Mouse (Mus musculus) yolk sac, embryonic 10.5 days (tissue): ENCODE measurements around the gene Shisa5.

Experiments used
- DNase-seq: peaks from one replicate; pipeline ENCODE4 v3.0.0-alpha.2; 2017; ENCODE audit warnings: low spot score

The Shisa5 gene

DNA sequence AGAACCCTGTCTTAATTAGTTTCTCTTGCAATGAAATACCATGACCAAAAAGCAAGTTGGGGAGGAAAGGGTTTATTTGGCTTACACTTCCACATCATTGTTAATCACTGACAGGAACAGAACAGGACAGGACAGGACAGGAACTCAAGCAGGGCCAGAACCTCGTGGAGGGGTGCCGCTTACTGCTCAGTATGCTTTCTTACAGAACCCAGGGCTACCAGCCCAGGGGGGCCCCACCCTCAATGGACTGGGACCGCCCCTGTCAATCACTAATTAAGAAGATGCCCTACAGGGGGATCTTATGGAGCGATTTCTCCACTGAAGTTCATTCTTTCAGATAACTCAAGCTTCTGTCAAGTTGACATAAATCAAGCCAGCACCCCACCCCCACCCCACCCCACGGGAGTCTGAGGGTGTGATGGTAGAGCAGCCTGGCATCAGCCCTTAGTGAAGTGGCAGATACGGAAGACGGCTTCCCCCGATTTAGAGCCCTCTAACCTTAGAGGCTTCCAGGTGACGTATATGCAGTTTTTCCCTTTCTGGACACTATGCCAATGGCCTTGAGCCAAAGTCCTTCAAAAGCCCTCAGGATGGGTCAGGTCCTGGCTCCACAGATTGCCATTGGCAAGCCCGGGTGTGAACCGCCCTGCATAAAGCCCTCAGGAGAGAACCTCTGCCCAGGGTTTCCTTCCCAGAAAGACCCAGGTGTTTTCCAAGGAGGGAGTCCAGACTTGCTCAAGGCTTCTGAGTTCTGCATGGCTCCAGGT lies 55.6 kb downstream of the Shisa5 start:
- DNase-seq = peak; percentile 36

DNA sequence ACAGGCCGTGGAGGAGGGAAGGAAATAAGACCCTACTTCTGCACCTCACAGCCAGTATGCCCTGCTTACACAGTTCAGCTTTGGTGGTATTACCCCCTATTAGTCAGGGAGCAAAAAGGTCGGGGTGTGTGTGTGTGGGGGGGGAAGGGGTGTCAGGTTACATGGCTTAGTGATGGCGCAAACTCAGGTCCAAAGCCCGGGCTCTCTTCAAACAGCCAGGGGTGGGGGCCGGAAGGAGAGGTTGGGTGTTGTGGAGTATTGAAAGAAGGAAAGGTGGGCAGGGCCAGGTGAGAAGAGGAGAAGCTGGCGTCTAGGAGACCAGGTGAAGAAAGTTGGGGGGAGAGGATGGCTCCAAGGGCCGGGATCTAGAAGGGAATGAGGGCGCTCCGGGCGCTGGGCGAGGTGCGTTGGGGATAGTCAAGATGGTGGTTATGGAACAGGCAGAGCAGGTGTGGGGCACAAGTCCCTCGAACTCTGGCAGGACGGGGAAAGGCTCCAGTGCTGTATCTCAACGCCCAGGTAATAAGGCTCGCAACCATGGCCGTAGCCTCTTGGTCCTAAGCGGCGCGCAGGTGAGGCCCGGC lies 56.3 kb downstream of the Shisa5 start:
- DNase-seq = peak; percentile 87

DNA sequence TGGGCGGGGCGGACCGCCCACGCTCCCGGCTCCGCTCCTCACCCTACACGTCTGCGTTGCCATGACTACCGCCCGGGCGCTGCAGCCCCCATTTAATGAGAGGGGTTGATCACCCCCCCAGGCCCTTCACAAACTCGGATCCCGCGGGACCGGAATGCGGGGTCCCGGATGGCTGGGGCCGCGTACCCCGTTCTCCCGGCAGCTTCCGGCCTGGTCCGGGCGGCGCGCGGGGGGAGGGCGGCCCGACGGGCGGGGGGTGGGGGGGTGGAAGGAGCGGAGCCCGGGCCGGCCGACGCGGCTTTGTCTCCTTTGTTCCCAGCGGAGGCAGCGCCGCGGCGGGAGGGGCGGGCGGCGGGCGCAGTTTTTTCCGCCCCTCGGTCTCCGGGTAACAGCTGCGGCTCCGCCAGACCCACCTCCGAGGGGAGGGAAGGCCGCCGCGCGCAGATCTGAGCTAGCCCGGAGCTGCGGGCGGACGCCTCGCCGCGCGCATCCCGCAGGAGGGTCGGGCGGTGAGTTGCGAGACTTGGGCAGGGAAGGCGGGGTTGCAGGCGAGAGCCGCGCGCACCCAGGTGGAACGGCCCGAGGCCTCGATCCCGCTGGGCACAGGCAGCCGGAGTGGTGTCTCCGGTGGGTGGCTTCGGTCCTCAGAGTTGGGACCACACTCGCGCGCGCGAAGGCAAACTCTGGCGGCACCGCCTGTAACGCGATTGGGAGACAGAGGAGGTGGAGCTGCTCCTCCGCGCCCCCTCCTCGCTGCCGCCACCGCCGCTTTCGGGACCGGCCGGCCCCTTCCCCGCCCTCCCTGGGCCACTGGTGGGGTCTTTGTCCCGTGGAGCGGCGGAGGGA lies 57.0 kb downstream of the Shisa5 start, which contains the start of gene Plxnb1:
Plxnb1 (plus strand) TSS at position 253 of the 846 bp plus-strand sequence.
- DNase-seq = peak; percentile 83

DNA sequence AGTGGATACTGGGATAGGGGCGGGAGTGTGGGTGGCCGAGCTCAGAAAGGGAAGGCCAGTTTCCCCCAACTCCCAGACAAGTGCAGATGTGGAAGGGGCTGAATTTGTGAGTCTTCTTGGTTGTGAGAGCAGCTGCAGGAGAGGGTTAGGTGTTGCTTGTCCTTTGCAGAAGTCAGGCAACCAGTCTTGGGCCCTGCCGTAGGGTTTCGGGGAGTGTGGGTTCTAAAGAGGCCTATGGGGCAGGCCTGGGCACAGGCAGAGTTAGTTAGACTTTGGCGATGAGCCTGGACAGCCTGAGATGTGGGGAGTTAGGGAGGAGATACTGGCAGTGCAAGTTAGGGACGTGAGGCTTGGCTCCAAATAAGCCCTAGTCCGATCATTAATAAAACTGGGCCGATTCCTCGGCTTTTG lies 57.9 kb downstream of the Shisa5 start:
- no peak for DNase-seq

DNA sequence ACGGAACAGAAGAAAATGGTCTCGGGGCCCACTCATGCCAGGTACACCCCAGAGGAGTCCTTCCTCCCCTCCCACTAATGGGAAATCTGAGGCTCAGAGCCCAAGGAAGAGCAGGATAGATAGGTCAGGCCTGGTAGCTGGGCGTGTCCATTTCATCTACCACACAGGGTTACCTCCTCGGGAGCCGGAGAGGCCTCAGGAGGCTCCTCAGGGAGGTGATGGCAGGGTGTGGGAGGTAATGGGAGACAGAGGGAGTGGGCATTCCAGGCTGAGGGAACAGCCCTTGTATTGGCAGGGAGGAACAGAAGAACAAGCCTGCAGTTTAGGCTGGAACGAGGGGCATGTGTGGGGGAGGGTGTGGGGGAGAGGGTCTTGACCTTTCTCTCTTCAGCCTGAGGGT lies 58.5 kb downstream of the Shisa5 start:
- DNase-seq = no peak

DNA sequence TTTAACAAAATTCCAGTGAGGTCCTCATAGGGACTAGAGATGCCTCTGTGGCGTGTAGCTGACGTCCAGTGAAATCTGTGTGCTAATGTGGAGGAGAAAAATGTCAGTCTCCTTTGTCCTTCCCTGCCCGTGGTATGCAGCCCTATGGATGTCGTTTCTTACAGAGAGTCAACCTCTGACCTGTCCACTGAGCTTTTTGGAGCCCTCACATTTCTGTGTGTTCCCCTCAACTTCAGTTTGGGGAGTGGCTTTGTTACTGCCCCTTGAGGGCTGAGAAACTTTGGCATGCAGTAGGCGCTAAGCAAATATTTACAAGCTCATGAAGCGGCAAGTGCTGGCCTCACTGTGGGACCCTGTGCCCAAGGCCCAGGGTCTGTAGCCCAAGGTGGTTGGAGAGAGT lies 58.9 kb downstream of the Shisa5 start:
- DNase-seq = no peak

DNA sequence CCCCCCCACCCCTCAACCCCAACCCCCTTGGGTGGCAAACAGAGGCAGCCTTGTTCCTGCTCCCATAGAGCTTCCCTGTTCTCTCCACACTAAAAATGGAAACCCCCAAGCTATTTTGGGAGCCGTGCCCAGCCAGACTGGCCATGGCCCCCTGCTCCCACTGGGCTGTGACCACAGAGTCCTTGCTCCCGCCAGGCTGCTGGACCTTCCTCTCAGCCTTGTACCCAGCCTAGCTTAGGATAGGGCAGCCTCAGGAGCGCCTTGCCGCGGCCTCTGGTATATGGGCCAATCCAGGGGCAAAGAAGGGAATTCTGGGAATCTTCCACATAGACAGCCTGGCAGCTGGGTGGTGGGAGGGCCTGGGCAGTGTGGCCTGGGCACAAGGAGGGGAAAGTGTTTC lies 59.5 kb downstream of the Shisa5 start:
- no peak for DNase-seq

DNA sequence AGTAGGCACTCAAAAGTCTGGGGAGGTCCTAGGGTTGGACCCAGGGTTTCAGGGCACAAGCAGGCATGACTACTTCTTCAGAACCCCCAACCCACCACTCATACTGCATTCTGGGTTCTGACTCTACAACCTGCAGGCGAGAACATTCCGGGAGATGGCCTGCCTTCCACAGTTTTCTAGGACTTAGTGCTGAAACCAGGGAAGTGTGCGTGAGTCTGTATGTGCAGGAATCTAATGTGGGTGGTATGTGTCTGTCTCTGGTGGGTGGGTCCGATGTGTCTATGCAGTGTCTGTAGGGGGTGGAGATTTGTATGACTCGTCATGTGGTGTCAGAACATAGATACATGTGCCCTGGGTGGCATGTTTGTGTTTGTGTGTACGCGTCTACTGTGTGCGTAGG lies 60.0 kb downstream of the Shisa5 start:
- no peak for DNase-seq

DNA sequence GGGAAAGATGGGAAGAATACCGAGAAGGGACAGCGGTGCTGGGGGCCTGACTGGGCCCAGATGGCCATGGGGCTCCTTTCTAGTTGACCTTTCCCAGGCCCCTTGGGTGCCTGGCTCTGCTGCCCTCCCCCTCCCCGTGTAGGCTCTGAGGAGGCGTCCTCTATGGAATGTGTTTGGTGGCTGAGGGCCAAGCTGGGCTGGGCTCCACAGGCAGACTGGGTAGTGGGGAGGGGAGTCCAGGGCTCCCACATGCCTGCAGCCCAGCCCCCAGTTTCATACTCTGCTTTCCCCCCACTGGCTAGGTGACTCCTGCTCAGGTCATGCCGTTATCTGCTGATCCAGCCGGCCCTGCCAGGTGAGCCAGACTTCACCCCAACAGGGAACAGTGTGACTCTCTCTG lies 60.6 kb downstream of the Shisa5 start:
- DNase-seq = no peak

DNA sequence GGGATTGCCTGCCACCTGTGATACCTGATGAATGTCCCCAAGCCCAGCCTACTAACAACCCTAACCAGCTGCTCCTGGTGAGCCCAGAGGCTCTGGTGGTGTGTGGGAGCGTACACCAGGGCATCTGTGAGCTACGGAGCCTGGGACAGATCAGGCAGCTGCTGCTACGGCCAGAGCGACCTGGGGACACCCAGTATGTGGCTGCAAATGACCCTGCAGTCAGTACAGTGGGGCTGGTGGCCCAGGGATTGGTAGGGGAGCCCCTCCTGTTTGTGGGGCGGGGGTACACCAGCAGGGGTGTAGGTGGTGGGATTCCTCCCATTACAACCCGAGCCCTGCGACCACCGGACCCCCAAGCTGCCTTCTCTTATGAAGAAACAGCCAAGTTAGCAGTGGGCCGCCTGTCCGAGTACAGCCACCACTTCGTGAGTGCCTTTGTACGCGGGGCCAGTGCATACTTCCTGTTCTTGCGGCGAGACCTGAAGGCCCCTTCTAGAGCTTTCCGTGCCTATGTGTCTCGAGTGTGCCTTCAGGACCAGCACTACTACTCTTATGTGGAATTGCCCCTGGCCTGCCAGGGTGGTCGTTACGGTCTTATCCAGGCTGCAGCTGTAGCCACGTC lies 62.1 kb downstream of the Shisa5 start:
- DNase-seq = no peak

DNA sequence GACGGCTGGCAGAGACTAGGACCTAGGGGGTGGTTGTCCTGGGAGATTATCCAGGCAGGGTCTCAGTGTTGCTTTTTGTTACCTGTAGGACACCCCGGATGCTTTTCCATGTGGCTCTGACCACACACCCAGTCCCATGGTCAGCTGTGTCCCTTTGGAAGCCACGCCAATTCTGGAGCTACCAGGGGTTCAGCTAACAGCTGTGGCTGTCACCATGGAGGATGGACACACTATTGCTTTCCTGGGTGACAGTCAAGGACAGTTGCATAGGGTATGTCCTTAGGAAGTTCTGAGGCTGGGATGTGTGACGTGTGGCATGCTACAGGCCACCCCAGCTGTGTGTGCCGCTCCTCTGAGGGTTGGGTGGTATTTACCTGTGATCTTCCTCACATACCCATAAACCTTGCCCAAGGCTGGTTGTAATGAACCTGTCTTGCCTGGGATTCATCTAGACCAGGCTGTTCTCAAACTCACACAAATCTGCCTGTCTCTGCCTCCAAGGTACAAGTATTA lies 63.6 kb downstream of the Shisa5 start:
- DNase-seq = no peak

DNA sequence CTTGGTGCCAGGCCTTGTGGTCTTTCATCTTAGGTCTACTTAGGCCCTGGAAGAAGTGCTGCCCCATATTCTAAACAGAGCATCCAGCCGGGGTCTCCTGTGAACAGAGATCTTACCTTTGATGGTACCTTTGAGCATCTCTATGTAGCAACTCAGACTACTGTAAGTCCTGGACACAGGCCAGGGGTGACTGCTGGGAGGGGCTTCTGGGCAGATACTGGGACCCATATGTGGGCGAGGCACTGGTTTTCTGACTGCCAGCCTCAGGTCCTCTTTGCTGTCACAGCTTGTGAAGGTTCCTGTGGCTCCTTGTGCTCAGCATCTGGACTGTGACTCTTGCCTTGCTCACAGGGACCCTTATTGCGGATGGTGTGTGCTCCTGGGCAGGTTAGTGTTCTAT lies 64.2 kb downstream of the Shisa5 start:
- no peak for DNase-seq

DNA sequence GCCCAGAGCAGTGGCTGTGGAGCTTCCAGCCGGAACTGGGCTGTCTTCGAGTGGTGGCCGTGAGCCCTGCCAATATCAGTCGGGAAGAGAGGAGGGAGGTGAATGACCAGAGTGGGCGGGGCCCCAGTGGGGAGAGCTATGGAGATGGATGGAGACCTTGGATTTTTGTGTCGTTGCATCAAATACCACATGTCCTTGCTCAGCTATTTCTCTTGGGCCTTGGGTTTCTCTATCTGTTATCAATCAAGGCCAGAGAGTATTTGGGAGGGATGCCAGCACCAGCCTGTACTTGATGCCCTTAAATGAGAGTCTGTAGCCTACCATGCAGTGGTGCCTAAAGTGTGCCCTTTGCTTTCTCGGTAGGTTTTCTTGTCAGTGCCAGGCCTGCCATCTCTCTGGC lies 64.9 kb downstream of the Shisa5 start:
- no peak for DNase-seq

DNA sequence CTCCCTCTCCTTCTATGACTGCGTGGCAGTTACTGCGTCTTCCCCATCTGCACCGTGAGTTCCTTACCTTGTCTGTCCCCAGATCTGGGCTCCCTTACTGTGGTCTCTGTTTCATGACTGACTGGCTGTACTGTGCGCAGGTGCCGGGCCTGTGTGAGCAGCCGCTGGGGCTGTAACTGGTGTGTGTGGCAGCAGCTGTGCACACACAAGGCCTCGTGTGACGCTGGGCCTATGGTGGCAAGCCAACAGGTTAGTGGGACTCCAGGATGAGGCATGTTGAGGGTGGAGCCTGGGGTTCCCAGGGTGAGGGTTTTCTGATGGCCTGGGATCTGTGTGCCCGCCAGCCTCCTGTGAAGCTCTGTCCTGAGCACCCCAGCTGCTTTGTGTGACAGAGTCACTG lies 65.7 kb downstream of the Shisa5 start:
- DNase-seq = no peak

DNA sequence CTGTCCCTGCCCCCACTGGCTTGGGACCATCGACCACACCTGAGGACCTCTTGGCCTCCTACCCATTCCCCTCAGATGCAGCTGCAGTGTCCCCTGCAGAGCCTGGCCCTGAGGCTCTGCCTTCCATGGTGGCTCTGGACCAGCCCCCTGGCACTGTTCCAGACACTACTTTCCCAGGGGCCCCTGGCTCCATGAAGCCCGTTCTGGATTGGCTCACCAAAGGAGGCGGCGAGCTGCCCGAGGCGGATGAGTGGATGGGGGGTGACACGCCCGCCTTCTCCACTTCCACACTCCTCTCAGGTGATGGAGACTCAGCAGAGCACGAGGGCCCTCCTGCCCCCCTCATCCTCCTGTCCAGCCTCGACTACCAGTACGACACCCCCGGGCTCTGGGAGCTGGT lies 66.6 kb downstream of the Shisa5 start:
- DNase-seq = no peak

DNA sequence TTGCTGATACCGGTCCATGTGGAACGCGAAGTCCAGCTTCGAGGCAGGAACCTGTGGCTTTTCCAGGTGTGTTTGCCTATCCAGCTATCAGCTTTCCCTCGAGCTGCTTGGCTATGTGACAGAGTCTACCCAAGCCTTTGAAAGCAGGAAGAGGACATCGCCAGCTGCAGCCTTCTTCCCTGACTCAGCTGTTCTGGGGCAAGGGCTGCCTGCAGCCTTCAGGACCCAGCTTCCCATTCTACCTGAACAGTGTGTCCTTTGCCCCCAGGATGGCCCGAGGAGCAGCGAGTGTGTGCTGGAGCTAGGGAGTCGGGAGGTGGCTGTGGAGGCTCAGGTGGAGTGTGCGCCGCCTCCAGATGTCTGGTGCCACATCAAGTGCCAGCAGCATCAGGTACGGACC lies 67.3 kb downstream of the Shisa5 start:
- peak; percentile 73 for DNase-seq

DNA sequence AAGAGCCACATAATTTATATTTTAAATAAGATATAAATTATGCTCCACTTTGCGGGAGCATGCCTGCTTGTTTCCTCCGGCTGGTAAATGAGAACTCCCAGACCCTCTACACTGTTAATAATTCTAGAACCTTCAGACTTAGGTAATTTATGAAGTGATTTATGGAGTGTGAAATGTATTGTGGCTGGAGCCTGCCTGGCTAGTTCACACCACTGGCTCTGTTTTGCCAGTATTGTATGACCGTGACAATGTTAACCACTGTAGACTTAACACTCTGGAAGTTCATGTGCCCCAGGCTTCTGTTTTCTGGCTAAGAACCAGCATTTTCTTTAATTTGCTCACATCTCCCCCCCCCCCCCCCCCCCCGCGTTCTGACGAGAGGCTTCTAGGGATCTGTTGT lies 69.0 kb downstream of the Shisa5 start:
- no peak for DNase-seq
